ENCODE assay signal across 8 mouse cellular contexts in the genomic region with DNA sequence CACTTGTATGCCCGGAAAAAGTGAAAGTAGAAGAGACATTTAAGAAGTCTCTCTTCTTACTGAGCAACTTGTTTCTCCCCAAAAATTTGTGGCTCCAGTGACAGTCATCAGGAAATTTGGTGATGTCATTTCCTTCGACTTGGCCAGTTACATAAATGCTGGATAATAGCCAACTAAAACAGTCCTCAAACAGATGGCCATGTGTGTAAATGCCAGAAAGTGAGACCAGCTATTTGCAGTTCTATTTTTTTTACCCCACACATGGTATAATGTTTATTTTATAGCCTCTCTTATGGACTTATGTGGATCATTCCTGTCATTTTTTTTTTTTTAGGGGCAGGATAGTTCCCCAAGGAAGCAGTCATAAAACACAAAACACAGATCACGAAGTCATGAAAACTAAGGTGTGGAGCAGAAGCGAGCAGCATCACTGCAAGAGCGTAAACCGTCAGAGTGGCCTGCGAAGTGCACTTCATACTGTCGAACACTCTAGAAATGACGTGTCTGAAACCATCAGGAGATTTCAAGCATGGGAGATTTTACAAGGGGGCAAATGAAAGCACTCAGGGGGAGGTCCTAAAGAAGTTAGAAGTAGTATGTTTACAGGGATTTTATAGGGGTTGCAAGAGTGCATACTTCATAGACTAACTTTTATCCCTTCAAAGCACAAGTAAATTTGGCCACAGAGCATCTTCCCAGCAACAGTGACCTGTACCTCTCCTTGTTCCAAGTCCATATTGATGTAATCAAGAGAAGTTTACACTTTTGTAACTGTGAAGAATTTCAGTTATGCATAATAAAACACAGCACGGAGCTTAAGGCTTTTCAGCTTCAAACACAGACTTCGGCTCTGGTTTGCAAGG. TPM values are rescaled to one million over a fixed set of nuclear protein-coding genes. Genes with fewer than 3 reads are reported as not detected.
DNase-seq lines count a peak whose midpoint lies in the region; ATAC-seq and TF ChIP-seq lines count a peak whose summit lies in the region.
"Had no signal": no experiment of that assay in that cellular context is flagged by ENCODE, and none has a peak within 500 bp of the region (broad histone marks: within the 10 kb centered on the region; RNA-seq: fewer than 3 reads in every experiment).

No protein-coding gene starts in this region.

- H3ac ChIP-seq in myocyte (ENCODE audit: control insufficient read depth, insufficient read length): no peak overlapping the region

- no peaks in the 10 kb centered on the region for H3K27me3 ChIP-seq in kidney, embryonic 16.5 days (ENCODE audit: insufficient read depth, low read length)
- no peaks in the 10 kb centered on the region for H3K27me3 ChIP-seq in embryonic facial prominence, embryonic 15.5 days
- no peaks in the 10 kb centered on the region for H3K27me3 ChIP-seq in myocyte (ENCODE audit: control insufficient read depth, insufficient read depth, insufficient read length)
- H3K27me3 ChIP-seq: megakaryocyte, embryonic 14.5 days had no signal

- peak overlapping the region; percentile 63; the same call in 1 of the 2 replicates for H3K27ac ChIP-seq in kidney, embryonic 16.5 days (ENCODE audit: low read length)
- peak overlapping the region; percentile 29; the same call in 1 of the 2 replicates for H3K27ac ChIP-seq in embryonic facial prominence, embryonic 15.5 days (replicated peaks)

- 38% methylated on average over 11 of the region's 11 CpGs for WGBS in kidney, embryonic 16.5 days
- 55% methylated on average over 11 of the region's 11 CpGs for WGBS in embryonic facial prominence, embryonic 15.5 days

- no peak for DNase-seq in kidney, postnatal 4 days
- peak; percentile 70 for DNase-seq in heart, postnatal 10 days
- no peak for DNase-seq in right cerebral cortex, postnatal 14 days

- no peak overlapping the region for H3K4me3 ChIP-seq in kidney, embryonic 16.5 days (ENCODE audit: low read length)
- H3K4me3 ChIP-seq in embryonic facial prominence, embryonic 15.5 days (replicated peaks): no peak overlapping the region
- no peak overlapping the region for H3K4me3 ChIP-seq in myocyte
- H3K4me3 ChIP-seq: megakaryocyte, embryonic 14.5 days had no signal

- peak; percentile 35; the same call in 1 of the 2 replicates for ATAC-seq in kidney, embryonic 16.5 days (ENCODE audit: low FRiP score, low TSS enrichment)
- no peak for ATAC-seq in embryonic facial prominence, embryonic 15.5 days (ENCODE audit: insufficient number of reproducible peaks, low FRiP score, low TSS enrichment, low read depth)
- no peak for ATAC-seq in activated CD4-positive, CD25-positive, alpha-beta regulatory T cell, adult 4 months

- H3K36me3 ChIP-seq in kidney, embryonic 16.5 days (ENCODE audit: insufficient read depth, low read length): no peaks in the 10 kb centered on the region
- no peaks in the 10 kb centered on the region for H3K36me3 ChIP-seq in embryonic facial prominence, embryonic 15.5 days
- no peaks in the 10 kb centered on the region for H3K36me3 ChIP-seq in myocyte (ENCODE audit: control insufficient read depth, insufficient read depth)

- peaks cover 22% of the 10 kb centered on the region for H3K4me1 ChIP-seq in kidney, embryonic 16.5 days (ENCODE audit: insufficient read depth, low read length)
- peaks cover 16% of the 10 kb centered on the region for H3K4me1 ChIP-seq in embryonic facial prominence, embryonic 15.5 days
- H3K4me1 ChIP-seq: megakaryocyte, embryonic 14.5 days had no signal

- peak overlapping the region; percentile 16; the same call in 1 of the 2 replicates for H3K4me2 ChIP-seq in kidney, embryonic 16.5 days (replicated peaks; ENCODE audit: low read depth, low read length)
- H3K4me2 ChIP-seq in embryonic facial prominence, embryonic 15.5 days (replicated peaks): no peak overlapping the region
- H3K4me2 ChIP-seq in myocyte (ENCODE audit: low read depth): peak overlapping the region; percentile 43

- H3K9me3 ChIP-seq in kidney, embryonic 16.5 days (ENCODE audit: low read length): no peaks in the 10 kb centered on the region
- H3K9me3 ChIP-seq in embryonic facial prominence, embryonic 15.5 days (replicated peaks): no peaks in the 10 kb centered on the region
- H3K9me3 ChIP-seq: megakaryocyte, embryonic 14.5 days had no signal

- no peaks in the 10 kb centered on the region for H3K79me2 ChIP-seq in myocyte (ENCODE audit: control insufficient read depth, insufficient read depth)

- no peak for TF ChIP-seq POLR2A in myocyte (IDR thresholded peaks at IDR 0.05; ENCODE audit: insufficient read length, low read depth)

- no peak overlapping the region for H3K9ac ChIP-seq in kidney, embryonic 16.5 days (replicated peaks; ENCODE audit: low read length)
- no peak overlapping the region for H3K9ac ChIP-seq in embryonic facial prominence, embryonic 15.5 days

- intact Hi-C loops in heart, postnatal 10 days (cut with DNase I): loop anchor here (2.0 to 5.0 kb wide), 2 partner anchors 40 to 108 kb away; no protein-coding TSS in a partner anchor

TF ChIP-seq in myocyte, 11 proteins besides CTCF, POLR2A, EP300 and RAD21:
- TF ChIP-seq CEBPB (IDR thresholded peaks at IDR 0.05; ENCODE audit: insufficient read depth, poor library complexity, severe bottlenecking) (0 out of 2 replicates have a peak, but pooled peaks have one; percentile 6), MYOG (IDR thresholded peaks at IDR 0.05; ENCODE audit: control insufficient read depth in 1 of 3, insufficient read depth in 1 of 3, insufficient read length in 2 of 3, low read depth in 2 of 3) (no peak)

RNA-seq across cellular contexts. Expression of a gene that starts 20.8 kb away (rescaled TPM):
- polyA plus RNA-seq in kidney, embryonic 16.5 days (2015; fragmentation: Nextera tagmentation; extraction: Ambion mirVana): 76.4 and 87.9 TPM in 2 replicates
- 65.6 and 81.5 TPM in 2 replicates for polyA plus RNA-seq in embryonic facial prominence, embryonic 15.5 days (2015; fragmentation: Nextera tagmentation; extraction: Ambion mirVana)
- 10 to 100 TPM; 42.4 to 50.6 TPM for total RNA-seq in heart, postnatal 10 days (2021)
- polyA plus RNA-seq in myocyte (2012; fragmentation: generic; extraction: Trizol): 9.8 TPM
- under 1 TPM in 1 of 2 experiments, not detected in 1; 0.12 TPM for polyA plus RNA-seq in activated CD4-positive, CD25-positive, alpha-beta regulatory T cell, adult 4 months (2017; shearing (Covaris generic))

Comparison
In these comparisons a context has a peak if more than half of its experiments do, and no peak if none do; other contexts are left out.
1. DNase-seq: peak in heart, postnatal 10 days (2 of 2); none in kidney, postnatal 4 days (0 of 2) and right cerebral cortex, postnatal 14 days (single experiment).